Mouse (Mus musculus): ENCODE data around the gene Cog6.

GRCm38 (mm10) chr3:52955481-52956019 is 61.5 kb downstream of the Cog6 start:
- TF ChIP-seq EP300 (IDR thresholded peaks at IDR 0.05; ENCODE audit: insufficient read depth, low read depth, low read length) (no peak), CTCF (IDR thresholded peaks at IDR 0.05) (no peak), POLR2A (IDR thresholded peaks at IDR 0.05; ENCODE audit: insufficient read depth, low read depth, low read length) (no peak)

All from heart, adult 2 months (tissue).